Mouse (Mus musculus) hindbrain, embryonic 10.5 days (tissue): ENCODE data around the gene Gm28048. TPM values are rescaled to one million over a fixed set of nuclear protein-coding genes. Genes with fewer than 3 reads are reported as not detected.

ENCODE experiments used
- DNase-seq: peaks from one replicate; pipeline ENCODE4 v3.0.0-alpha.2; 2017; ENCODE audit warnings: low spot score
- H3K27ac ChIP-seq: fragments of 300-500 bp; sonication (generic); 2 replicates; pipeline ENCODE4 v1.5.1; 2016; ENCODE audit warnings: mild to moderate bottlenecking, moderate library complexity
- H3K27me3 ChIP-seq: fragments of 300-500 bp; sonication (generic); 2 replicates; pipeline ENCODE4 v1.6.1; 2016; ENCODE audit warnings: mild to moderate bottlenecking; ENCODE audit not compliant: poor library complexity, insufficient read depth, severe bottlenecking
- H3K36me3 ChIP-seq: fragments of 300-500 bp; sonication (generic); 2 replicates; pipeline ENCODE4 v1.6.1; 2016; ENCODE audit warnings: mild to moderate bottlenecking, moderate library complexity
- H3K4me1 ChIP-seq: fragments of 300-500 bp; sonication (generic); replicated peaks from 2 replicates; pipeline ENCODE4 v1.6.1; 2016; ENCODE audit warnings: mild to moderate bottlenecking
- H3K4me3 ChIP-seq: fragments of 300-500 bp; sonication (generic); 2 replicates; pipeline ENCODE4 v1.5.1; 2016; ENCODE audit warnings: mild to moderate bottlenecking, moderate library complexity
- H3K9me3 ChIP-seq: fragments of 300-500 bp; sonication (generic); 2 replicates; pipeline ENCODE4 v1.6.1; 2016; ENCODE audit warnings: mild to moderate bottlenecking, moderate library complexity
- WGBS: fragments of 180-500 bp; shearing (Covaris S2); methylation state at CpG from one replicate; pipeline ENCODE4 v1.1.7; 2016; 5-methylcytosine and 5-hydroxymethylcytosine counted together
- polyA plus RNA-seq: library from polyadenylated mRNA; unstranded; fragments of >200 nt; fragmentation: Nextera tagmentation; extraction: Ambion mirVana; gene quantifications from 2 replicates; pipeline ENCODE4 v1.2.1, GENCODE M21; 2016

The Gm28048 gene
- polyA plus RNA-seq, 1 experiment from 2014 or later: 3.3 TPM

DNA sequence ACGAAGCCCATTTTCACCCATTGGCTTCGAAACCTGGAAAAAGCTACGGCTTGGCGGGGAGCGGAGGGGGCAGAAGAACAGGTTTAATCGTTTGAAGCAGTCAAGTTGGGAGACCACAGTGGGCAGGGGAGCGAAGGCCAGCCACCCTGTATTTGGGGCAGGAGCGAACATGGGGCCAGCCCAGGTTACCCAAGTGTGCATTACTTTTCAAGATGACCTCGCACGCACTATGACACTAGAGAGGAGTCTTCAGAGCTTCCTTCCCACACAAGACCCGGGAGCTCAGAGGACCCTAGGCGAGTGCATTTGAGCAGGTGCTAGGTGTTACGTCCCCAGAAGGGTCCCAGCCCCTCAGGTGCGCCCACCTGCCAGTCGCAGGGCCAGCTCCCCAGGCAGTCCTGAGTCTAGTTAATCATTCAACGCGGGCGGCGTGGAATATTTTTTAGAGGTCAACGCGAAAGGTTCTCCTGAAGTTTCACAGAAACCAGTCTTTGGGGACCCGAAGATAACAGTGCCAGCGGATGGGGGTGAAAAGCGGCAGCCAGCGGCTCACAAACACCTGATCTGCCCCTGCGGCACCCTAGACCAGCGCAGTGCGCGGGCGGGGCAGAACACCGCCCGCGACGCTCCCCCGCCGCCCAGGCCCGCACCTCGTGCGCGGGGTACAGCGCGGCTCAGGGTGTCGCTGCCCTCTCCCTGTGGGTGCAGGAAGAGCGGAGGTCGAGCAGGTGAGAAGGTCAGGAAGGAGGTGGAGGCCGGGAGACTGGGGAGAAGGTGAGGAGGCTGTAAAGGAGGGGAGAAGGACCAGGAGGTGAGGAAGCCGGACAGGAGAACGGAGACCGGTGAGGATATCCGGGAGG lies 123.2 kb downstream of the Gm28048 start:
- H3K27me3 ChIP-seq: peaks cover 77% of the 10 kb centered on the region
- peak overlapping the region; percentile 76 for H3K4me3 ChIP-seq
- H3K4me1 ChIP-seq: peaks cover 28% of the 10 kb centered on the region
- no peaks in the 10 kb centered on the region for H3K36me3 ChIP-seq
- H3K27ac ChIP-seq: peak overlapping the region; percentile 81
- no peak for DNase-seq
- no peaks in the 10 kb centered on the region for H3K9me3 ChIP-seq
- 2% methylated on average over 50 of the region's 50 CpGs for WGBS

DNA sequence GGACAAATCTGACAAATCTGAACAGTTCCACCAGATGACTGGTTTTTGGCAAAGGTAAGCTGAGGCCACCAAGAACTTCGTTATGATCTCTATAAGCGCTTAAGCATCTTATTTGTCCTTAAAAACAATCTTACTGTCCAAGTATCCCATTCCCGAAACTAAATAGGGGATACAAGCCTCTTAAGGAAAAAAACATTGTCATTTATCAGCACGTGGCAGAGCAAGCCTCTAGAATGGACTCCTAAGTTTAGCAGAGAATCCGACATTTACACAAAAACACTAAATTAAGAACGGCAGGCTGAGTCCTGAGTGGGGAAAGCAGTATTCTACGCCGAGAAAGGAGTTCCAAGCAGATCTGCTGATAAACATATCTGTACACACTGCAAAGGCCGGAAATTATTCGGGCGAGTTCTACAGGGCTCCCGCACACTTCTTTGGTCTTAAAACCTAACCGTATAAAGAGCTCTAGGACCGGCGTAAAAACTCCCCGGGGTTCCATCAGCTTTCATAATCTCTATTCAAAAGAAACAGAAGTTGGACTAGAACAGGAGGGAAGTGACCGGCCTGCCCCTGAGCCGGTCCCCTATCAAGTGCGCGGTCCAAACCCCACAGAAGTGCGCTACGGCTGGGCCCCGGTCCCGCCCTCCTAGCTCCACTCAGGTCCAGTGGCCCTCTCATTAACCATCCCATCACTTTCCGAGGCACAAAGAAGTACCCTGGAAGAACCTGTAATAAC lies 124.0 kb downstream of the Gm28048 start:
- 17% methylated on average over 25 of the region's 25 CpGs for WGBS
- peak overlapping the region; percentile 76 for H3K4me3 ChIP-seq
- peak; percentile 40 for DNase-seq
- H3K9me3 ChIP-seq: no peaks in the 10 kb centered on the region
- peaks cover 28% of the 10 kb centered on the region for H3K4me1 ChIP-seq
- H3K27ac ChIP-seq: no peak overlapping the region
- peaks cover 70% of the 10 kb centered on the region for H3K27me3 ChIP-seq
- H3K36me3 ChIP-seq: no peaks in the 10 kb centered on the region

DNA sequence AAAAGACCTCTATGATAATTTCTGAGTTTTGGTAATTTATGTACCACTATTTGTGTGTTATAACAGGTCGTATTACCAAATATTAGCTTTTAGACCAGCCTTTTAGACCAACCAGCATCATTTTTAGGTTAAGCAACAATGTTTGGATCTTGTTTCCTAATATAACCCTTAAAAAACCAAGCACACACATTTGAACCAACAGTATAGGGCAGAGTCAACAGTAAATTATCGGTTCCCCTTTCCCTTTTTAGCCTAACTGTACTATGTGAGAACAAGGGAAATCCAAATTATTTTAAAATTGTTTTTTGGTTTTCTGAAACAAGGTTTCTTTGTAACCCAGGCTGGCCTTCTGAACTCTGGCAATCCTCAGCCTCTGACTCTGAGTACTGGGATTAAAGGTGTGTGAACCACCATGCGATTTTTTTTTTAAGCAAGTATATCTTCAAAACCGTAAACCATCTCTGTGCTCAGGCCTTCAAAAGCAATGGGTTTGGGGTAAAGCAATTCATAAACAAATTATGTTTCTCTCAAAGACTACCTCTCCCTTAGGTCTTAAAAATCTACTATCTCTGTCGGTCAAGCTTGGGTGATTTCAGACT lies 124.7 kb downstream of the Gm28048 start:
- Histone ChIP-seq H3K4me3 (no peak overlapping the region), H3K9me3 (no peaks in the 10 kb centered on the region), H3K27ac (no peak overlapping the region), H3K36me3 (no peaks in the 10 kb centered on the region), H3K4me1 (peaks cover 28% of the 10 kb centered on the region), H3K27me3 (peaks cover 64% of the 10 kb centered on the region)
- no peak for DNase-seq
- WGBS: 78% methylated on average over 5 of the region's 5 CpGs

DNA sequence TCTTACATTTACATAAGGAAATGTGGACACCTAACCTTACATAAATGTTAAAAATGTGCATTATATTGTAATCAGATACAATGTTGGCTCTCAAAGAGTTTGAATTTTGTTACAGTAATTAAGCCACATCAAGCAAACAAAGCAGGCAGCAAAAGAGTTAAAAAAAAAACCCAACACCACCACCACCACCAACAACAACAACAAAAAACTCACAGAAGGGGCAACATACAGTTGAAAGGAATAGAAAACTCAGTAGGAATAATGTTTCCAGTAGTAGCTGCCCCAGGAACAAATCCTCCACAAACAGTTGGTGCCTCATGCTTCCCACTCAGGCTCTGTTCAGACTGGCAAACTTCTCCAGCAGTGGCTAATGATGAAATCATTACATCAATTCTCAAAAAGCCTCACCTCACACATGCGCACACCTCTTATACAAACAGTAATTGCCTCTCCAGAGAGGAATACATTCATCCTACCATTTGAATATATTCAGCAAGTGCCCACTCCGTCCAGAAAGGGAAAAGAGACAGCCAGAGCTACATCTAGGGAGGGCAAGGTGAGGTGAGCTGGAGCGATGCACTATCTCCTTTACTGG lies 125.4 kb downstream of the Gm28048 start:
- DNase-seq: no peak
- H3K4me3 ChIP-seq: no peak overlapping the region
- H3K9me3 ChIP-seq: no peaks in the 10 kb centered on the region
- no peak overlapping the region for H3K27ac ChIP-seq
- H3K27me3 ChIP-seq: peaks cover 57% of the 10 kb centered on the region
- H3K36me3 ChIP-seq: no peaks in the 10 kb centered on the region
- peaks cover 28% of the 10 kb centered on the region for H3K4me1 ChIP-seq
- WGBS: 84% methylated on average over 3 of the region's 3 CpGs

DNA sequence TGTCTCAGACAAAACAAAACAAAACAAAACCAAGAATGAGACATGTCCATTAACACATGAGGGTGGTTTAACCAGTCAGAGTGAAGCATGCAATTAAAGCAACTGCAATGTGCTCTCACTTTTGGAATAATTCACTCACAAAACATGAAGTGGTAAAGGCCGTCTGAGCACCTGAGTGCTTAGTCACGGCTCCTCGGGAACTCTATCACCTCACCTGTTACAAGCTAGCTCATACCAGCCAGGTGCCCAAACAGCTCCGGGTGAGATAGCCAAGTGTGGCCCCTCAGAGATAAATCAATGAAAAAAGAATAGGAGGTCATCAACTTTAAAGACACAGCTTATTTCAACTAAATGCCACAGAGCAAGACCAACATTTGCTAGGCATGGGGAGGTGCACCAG lies 127.3 kb downstream of the Gm28048 start:
- no peak for DNase-seq
- Histone ChIP-seq H3K27me3 (peaks cover 39% of the 10 kb centered on the region), H3K4me1 (peaks cover 16% of the 10 kb centered on the region), H3K27ac (no peak overlapping the region), H3K4me3 (no peak overlapping the region), H3K36me3 (no peaks in the 10 kb centered on the region), H3K9me3 (no peaks in the 10 kb centered on the region)
- 88% methylated on average over 4 of the region's 4 CpGs for WGBS

DNA sequence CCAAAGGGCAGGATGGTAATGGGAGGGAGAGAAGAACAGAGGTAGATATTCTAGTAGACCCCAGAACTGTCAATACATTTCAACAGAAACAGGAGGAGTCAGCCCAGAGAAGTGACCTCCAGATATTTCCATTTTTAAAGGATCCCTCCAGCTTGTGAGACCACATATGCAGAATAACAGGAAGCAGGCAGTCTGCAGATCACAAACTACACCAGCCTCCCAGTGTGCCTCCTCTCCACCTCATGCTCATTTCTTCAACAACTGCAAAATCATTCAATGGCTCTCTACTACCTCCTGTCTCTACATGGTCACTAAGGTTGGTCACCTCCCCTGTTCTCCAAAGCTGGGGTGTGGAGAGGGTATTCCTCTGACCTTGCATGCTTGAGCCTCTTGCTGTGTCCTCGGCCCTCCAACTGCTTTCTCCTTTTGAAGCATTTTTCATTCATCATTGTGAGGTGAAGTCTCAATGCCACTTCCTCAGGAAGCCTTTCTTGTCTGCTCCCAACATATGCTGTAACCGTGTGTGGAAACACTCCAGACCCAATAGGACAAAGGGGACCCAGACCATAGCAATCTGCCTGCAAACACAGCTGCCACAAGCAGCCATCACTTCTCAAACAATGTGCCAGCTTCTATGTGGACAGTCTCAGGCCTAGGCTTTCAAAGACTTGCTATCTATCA lies 128.3 kb downstream of the Gm28048 start:
- 49% methylated on average over 2 of the region's 2 CpGs for WGBS
- Histone ChIP-seq H3K4me1 (peaks cover 8% of the 10 kb centered on the region), H3K4me3 (no peak overlapping the region), H3K36me3 (no peaks in the 10 kb centered on the region), H3K27ac (no peak overlapping the region), H3K27me3 (peaks cover 31% of the 10 kb centered on the region), H3K9me3 (no peaks in the 10 kb centered on the region)
- DNase-seq: no peak

DNA sequence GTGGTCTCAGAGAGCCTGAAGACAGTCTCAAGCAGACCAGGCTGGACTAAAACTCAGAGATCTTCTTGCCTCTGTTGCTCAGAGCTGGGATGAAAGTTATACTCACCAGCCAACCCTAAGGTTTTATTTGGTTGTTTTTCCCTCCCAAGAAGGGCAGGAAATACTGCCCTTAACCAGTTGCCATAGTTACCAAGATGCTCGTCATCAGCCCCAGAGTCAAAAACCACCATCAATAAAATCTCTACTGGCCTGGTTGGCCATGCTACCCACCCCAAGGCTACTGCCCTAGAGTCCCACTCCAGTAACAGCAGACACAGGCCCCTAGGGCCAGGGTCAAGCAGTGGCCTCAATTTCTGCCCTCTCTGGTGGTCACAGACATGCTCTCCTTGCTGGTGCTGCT lies 129.4 kb downstream of the Gm28048 start:
- 85% methylated on average over 1 of the region's 1 CpGs for WGBS
- DNase-seq: no peak
- Histone ChIP-seq H3K36me3 (no peaks in the 10 kb centered on the region), H3K27me3 (peaks cover 20% of the 10 kb centered on the region), H3K4me1 (no peaks in the 10 kb centered on the region), H3K4me3 (no peak overlapping the region), H3K9me3 (no peaks in the 10 kb centered on the region), H3K27ac (no peak overlapping the region; the same call in 1 of the 2 replicates)

DNA sequence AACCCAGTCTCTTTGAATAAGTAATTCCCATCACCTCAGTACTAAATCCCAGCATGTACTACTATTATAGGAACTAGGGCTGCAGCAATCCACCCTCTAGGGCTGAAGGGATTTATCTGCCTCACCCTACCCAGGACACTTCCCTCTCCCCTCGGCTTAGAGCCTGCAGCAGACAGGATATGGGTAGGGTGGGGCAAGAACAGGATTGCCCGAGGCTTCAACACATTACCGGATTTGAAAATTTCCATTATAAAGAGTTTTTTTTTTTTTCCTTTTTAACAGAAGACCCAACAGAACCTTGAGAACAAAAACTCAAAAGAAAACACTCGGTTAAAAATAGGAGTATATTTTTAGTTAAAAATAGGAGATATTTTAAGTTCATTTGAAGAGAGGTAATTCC lies 130.5 kb downstream of the Gm28048 start:
- no peak for DNase-seq
- H3K27ac ChIP-seq: no peak overlapping the region
- no peaks in the 10 kb centered on the region for H3K9me3 ChIP-seq
- peaks cover 9% of the 10 kb centered on the region for H3K27me3 ChIP-seq
- H3K4me3 ChIP-seq: no peak overlapping the region
- 64% methylated on average over 4 of the region's 4 CpGs for WGBS
- H3K4me1 ChIP-seq: 0 out of 2 replicates have a peak, but pooled peaks cover 9% of the 10 kb centered on the region
- no peaks in the 10 kb centered on the region for H3K36me3 ChIP-seq

DNA sequence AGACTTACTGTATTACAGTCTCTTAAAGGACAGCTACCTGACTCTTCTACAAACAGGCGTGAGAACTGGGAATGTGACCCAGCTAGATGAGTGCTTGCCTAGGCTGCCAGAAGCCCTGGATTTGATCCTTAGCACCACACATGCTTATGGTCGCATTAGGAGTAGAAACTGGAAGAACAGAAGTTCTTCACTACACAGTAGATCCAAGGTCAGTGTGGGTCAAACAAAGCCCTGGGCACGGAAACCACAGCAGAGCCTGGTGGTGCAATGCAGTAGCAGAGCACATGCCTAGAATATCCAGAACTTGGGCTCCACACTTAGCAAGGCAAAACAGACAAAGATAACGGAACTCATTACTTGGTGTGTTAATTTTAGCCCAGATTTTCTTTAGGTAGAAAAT lies 131.8 kb downstream of the Gm28048 start:
- Histone ChIP-seq H3K36me3 (no peaks in the 10 kb centered on the region), H3K4me3 (no peak overlapping the region), H3K27ac (no peak overlapping the region), H3K9me3 (no peaks in the 10 kb centered on the region), H3K4me1 (0 out of 2 replicates have a peak, but pooled peaks cover 15% of the 10 kb centered on the region), H3K27me3 (no peaks in the 10 kb centered on the region)
- no peak for DNase-seq
- 87% methylated on average over 4 of the region's 4 CpGs for WGBS

DNA sequence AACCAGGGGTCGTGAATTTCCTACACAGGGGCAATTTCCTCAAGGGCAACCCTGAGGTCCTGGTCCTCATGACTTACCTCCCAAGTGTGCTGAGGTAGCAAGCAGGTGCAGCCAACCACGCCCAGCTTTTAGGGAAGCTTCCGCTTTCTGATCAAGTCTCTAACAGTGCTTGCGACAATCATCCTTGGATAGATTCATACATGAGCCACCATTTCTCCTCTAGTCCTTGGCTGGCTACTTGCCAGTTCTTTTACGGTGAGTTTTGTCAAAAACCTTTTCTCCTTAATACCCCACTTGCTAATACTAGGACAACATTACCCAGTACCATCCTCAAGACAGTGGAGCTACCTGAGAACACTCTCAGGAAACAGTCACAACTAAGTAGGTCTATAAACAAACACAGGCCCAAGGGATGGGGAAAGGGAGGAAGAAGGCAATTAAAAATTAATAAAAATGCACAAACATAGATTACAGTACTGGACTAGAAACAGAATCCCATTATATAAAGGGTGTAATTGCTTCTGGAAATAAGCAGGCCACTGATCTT lies 133.2 kb downstream of the Gm28048 start:
- Histone ChIP-seq H3K9me3 (no peaks in the 10 kb centered on the region), H3K4me3 (no peak overlapping the region), H3K27me3 (no peaks in the 10 kb centered on the region), H3K4me1 (0 out of 2 replicates have a peak, but pooled peaks cover 15% of the 10 kb centered on the region), H3K36me3 (no peaks in the 10 kb centered on the region), H3K27ac (no peak overlapping the region)
- 89% methylated on average over 5 of the region's 5 CpGs for WGBS
- no peak for DNase-seq

DNA sequence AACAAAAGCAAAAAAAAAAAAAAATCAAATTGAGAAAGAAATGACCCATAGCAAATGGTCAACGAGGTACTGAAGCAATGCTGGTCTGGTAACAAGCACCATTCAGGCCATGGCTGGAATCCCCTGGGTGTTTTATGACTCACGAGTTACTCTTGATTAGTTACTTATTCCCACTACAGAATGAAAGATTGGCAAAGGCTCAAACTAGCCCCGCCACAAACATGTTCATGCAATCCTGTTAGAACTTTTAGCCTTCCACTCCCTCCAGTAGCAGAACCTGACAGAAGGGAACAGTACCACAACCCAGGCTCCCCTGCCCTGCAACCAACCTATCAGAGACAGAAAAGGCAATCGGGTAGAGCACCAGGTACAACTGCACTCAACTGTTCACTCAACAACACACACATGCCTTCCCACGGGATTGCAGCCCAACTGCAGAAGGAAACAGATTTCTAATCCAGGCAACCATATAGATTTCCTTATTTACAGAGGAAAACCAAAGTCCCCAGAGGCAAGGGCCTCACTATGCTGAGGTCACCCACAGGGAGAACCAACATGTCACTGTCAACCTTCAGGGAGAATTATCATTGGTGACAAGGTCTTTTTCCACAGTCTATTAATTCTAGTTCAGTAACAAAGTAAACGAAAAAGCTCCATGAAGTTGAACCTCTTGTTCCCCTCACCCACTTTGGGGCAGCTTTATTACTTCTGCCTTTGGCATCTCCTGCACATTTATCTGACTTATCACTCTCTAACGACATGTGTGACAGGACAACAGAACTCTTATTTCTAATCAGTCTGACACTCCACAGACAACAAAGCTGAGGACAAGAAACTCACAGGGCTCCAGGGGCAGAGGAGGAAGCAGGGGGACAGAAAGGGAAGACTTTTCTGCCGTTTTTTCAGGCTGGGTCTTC lies 133.9 kb downstream of the Gm28048 start:
- Histone ChIP-seq H3K4me1 (0 out of 2 replicates have a peak, but pooled peaks cover 15% of the 10 kb centered on the region), H3K36me3 (no peaks in the 10 kb centered on the region), H3K4me3 (no peak overlapping the region), H3K27me3 (no peaks in the 10 kb centered on the region), H3K27ac (no peak overlapping the region), H3K9me3 (no peaks in the 10 kb centered on the region)
- DNase-seq: no peak
- 77% methylated on average over 8 of the region's 8 CpGs for WGBS
